Mouse (Mus musculus) central nervous system, embryonic 14 days (tissue): ENCODE measurements around the gene Ssty2. TPM values are rescaled to one million over a fixed set of nuclear protein-coding genes. Genes with fewer than 3 reads are reported as not detected.

Source experiments
- polyA plus RNA-seq: library from polyadenylated mRNA; depleted of rRNA; stranded (reverse); fragments of >200 nt; gene quantifications from 2 replicates; pipeline ENCODE4 v1.2.3, GENCODE M21; 2012; rRNA removed

Ssty2 gene
- not detected in 2 replicates for polyA plus RNA-seq

GRCm38 (mm10) chrY:67047972-67048371 is at the start of gene Ssty2:
Gene Ssty2 (minus strand): TSS chrY:67048072.

